ENCODE assay signal across 15 mouse cellular contexts in genomic region chr2:163296999-163297630, GRCm38 (mm10).
DNase-seq lines count a peak whose midpoint lies in the region; ATAC-seq and TF ChIP-seq lines count a peak whose summit lies in the region.
"Had no signal": no experiment of that assay in that cellular context is flagged by ENCODE, and none has a peak within 500 bp of the region (broad histone marks: within the 10 kb centered on the region; RNA-seq: fewer than 3 reads in every experiment).

No protein-coding gene starts in this region.

- no peak for TF ChIP-seq CTCF in cerebellum, adult 2 months (IDR thresholded peaks at IDR 0.05; ENCODE audit: borderline replicate concordance, insufficient read depth, low read depth, low read length)

- H3K9ac ChIP-seq in limb, embryonic 12.5 days (replicated peaks): no peak overlapping the region
- no peak overlapping the region for H3K9ac ChIP-seq in hindbrain, embryonic 14.5 days
- no peak overlapping the region for H3K9ac ChIP-seq in midbrain, embryonic 15.5 days
- H3K9ac ChIP-seq in heart, embryonic 11.5 days (ENCODE audit: low read depth, low read length): no peak overlapping the region
- H3K9ac ChIP-seq: liver, embryonic 14.5 days; stomach, embryonic 15.5 days had no signal

- TF ChIP-seq POLR2A in cerebellum, adult 2 months (IDR thresholded peaks at IDR 0.05; ENCODE audit: borderline replicate concordance, insufficient read depth, low read length): no peak

- no peak for DNase-seq in limb, embryonic 10.5 days (ENCODE audit: low spot score)
- peak; percentile 51 for DNase-seq in hindbrain, embryonic 14.5 days (ENCODE audit: low spot score)
- no peak for DNase-seq in heart, adult 11 months
- no peak for DNase-seq in cerebellum, adult 2 months
- DNase-seq: heart, postnatal 14 days; kidney, postnatal 10 days; layer of hippocampus, adult 9-11 months had no signal

- 29% methylated on average over 11 of the region's 11 CpGs for WGBS in limb, embryonic 12.5 days
- WGBS in limb, embryonic 10.5 days: 54% methylated on average over 11 of the region's 11 CpGs
- 14% methylated on average over 11 of the region's 11 CpGs for WGBS in hindbrain, embryonic 14.5 days
- 15% methylated on average over 11 of the region's 11 CpGs for WGBS in midbrain, embryonic 15.5 days
- 35% methylated on average over 11 of the region's 11 CpGs for WGBS in cerebellum, adult 2 months
- 60% methylated on average over 11 of the region's 11 CpGs for WGBS in heart, embryonic 11.5 days (ENCODE audit: insufficient replicate concordance)

- H3K4me3 ChIP-seq in limb, embryonic 12.5 days (replicated peaks): no peak overlapping the region
- no peak overlapping the region for H3K4me3 ChIP-seq in limb, embryonic 10.5 days
- H3K4me3 ChIP-seq in hindbrain, embryonic 14.5 days (replicated peaks; ENCODE audit: low read length): no peak overlapping the region
- H3K4me3 ChIP-seq in midbrain, embryonic 15.5 days: no peak overlapping the region
- H3K4me3 ChIP-seq in cerebellum, adult 2 months (replicated peaks; ENCODE audit: insufficient read depth, low read depth, low read length): no peak overlapping the region
- H3K4me3 ChIP-seq in heart, embryonic 11.5 days (ENCODE audit: low read depth, low read length): no peak overlapping the region
- H3K4me3 ChIP-seq: stomach, embryonic 15.5 days had no signal

- 0 out of 2 replicates have a peak overlapping the region, but pooled peaks have one; percentile 29 for H3K27ac ChIP-seq in limb, embryonic 12.5 days
- H3K27ac ChIP-seq in limb, embryonic 10.5 days: no peak overlapping the region
- H3K27ac ChIP-seq in hindbrain, embryonic 14.5 days: peak overlapping the region; percentile 64; the same call in 1 of the 2 replicates
- H3K27ac ChIP-seq in midbrain, embryonic 15.5 days: peak overlapping the region; percentile 61
- H3K27ac ChIP-seq in cerebellum, adult 2 months (ENCODE audit: insufficient read depth, low read length): no peak overlapping the region
- H3K27ac ChIP-seq in heart, embryonic 11.5 days (ENCODE audit: low read depth, low read length): no peak overlapping the region
- H3K27ac ChIP-seq: liver, embryonic 14.5 days; stomach, embryonic 15.5 days had no signal

- H3K4me2 ChIP-seq in limb, embryonic 12.5 days: peak overlapping the region; percentile 23; the same call in 1 of the 2 replicates
- H3K4me2 ChIP-seq in hindbrain, embryonic 14.5 days (replicated peaks): 0 out of 2 replicates have a peak overlapping the region, but pooled peaks have one; percentile 9
- H3K4me2 ChIP-seq in midbrain, embryonic 15.5 days: peak overlapping the region; percentile 26; the same call in 1 of the 2 replicates
- H3K4me2 ChIP-seq in heart, embryonic 11.5 days: no peak overlapping the region
- H3K4me2 ChIP-seq: stomach, embryonic 15.5 days had no signal

- H3K36me3 ChIP-seq in limb, embryonic 12.5 days: no peaks in the 10 kb centered on the region
- H3K36me3 ChIP-seq in limb, embryonic 10.5 days: no peaks in the 10 kb centered on the region
- no peaks in the 10 kb centered on the region for H3K36me3 ChIP-seq in hindbrain, embryonic 14.5 days (replicated peaks; ENCODE audit: control insufficient read depth, insufficient read depth)
- no peaks in the 10 kb centered on the region for H3K36me3 ChIP-seq in midbrain, embryonic 15.5 days (replicated peaks)
- no peaks in the 10 kb centered on the region for H3K36me3 ChIP-seq in heart, embryonic 11.5 days (ENCODE audit: control insufficient read depth, insufficient read depth, low read length)
- H3K36me3 ChIP-seq: stomach, embryonic 15.5 days had no signal

- H3K9me3 ChIP-seq in limb, embryonic 12.5 days: no peaks in the 10 kb centered on the region
- H3K9me3 ChIP-seq in limb, embryonic 10.5 days (replicated peaks): no peaks in the 10 kb centered on the region
- H3K9me3 ChIP-seq in hindbrain, embryonic 14.5 days (ENCODE audit: control insufficient read depth, low read length): no peaks in the 10 kb centered on the region
- no peaks in the 10 kb centered on the region for H3K9me3 ChIP-seq in midbrain, embryonic 15.5 days
- H3K9me3 ChIP-seq in heart, embryonic 11.5 days (replicated peaks; ENCODE audit: control insufficient read depth, low read length): no peaks in the 10 kb centered on the region
- H3K9me3 ChIP-seq: stomach, embryonic 15.5 days had no signal

- H3K27me3 ChIP-seq in limb, embryonic 12.5 days: peaks cover 67% of the 10 kb centered on the region
- peaks cover 95% of the 10 kb centered on the region for H3K27me3 ChIP-seq in limb, embryonic 10.5 days (ENCODE audit: low read depth, poor library complexity, severe bottlenecking)
- H3K27me3 ChIP-seq in hindbrain, embryonic 14.5 days (ENCODE audit: control insufficient read depth, insufficient read depth, low read length): peaks cover 47% of the 10 kb centered on the region
- H3K27me3 ChIP-seq in midbrain, embryonic 15.5 days (replicated peaks): no peaks in the 10 kb centered on the region
- no peaks in the 10 kb centered on the region for H3K27me3 ChIP-seq in cerebellum, adult 2 months (ENCODE audit: control insufficient read depth, insufficient read depth, low read length)
- H3K27me3 ChIP-seq in heart, embryonic 11.5 days (ENCODE audit: control insufficient read depth, insufficient read depth, low read length): no peaks in the 10 kb centered on the region

- H3K4me1 ChIP-seq in limb, embryonic 12.5 days (replicated peaks): peaks cover 30% of the 10 kb centered on the region
- peaks cover 44% of the 10 kb centered on the region for H3K4me1 ChIP-seq in limb, embryonic 10.5 days
- H3K4me1 ChIP-seq in hindbrain, embryonic 14.5 days (replicated peaks; ENCODE audit: control insufficient read depth, insufficient read depth, low read length): peaks cover 47% of the 10 kb centered on the region
- peaks cover 56% of the 10 kb centered on the region for H3K4me1 ChIP-seq in midbrain, embryonic 15.5 days
- no peaks in the 10 kb centered on the region; the same call in 1 of the 2 replicates for H3K4me1 ChIP-seq in cerebellum, adult 2 months (ENCODE audit: control insufficient read depth, insufficient read depth, low read length)
- H3K4me1 ChIP-seq in heart, embryonic 11.5 days (ENCODE audit: control insufficient read depth, insufficient read depth, low read length): no peaks in the 10 kb centered on the region

- ATAC-seq in limb, embryonic 12.5 days (ENCODE audit: insufficient number of reproducible peaks, insufficient read depth, low FRiP score, low TSS enrichment, low read depth): no peak
- peak; percentile 60 for ATAC-seq in hindbrain, embryonic 14.5 days (ENCODE audit: low FRiP score)
- peak; percentile 74 for ATAC-seq in midbrain, embryonic 15.5 days (replicated peaks)
- ATAC-seq in frontal cortex, adult (ENCODE audit: low TSS enrichment): no peak
- no peak for ATAC-seq in heart, embryonic 11.5 days (replicated peaks; ENCODE audit: insufficient number of reproducible peaks, low FRiP score, low TSS enrichment)
- ATAC-seq: intestine, embryonic 16.5 days; lung, postnatal 0 days had no signal

Comparison
In these comparisons a context has a peak if more than half of its experiments do, and no peak if none do; other contexts are left out.
1. H3K27ac ChIP-seq: peak in limb, embryonic 12.5 days (single experiment), hindbrain, embryonic 14.5 days (single experiment) and midbrain, embryonic 15.5 days (single experiment); none in limb, embryonic 10.5 days (single experiment), cerebellum, adult 2 months (single experiment) and heart, embryonic 11.5 days (single experiment).
2. ATAC-seq: peak in hindbrain, embryonic 14.5 days (single experiment) and midbrain, embryonic 15.5 days (single experiment); none in limb, embryonic 12.5 days (single experiment), frontal cortex, adult (single experiment) and heart, embryonic 11.5 days (single experiment).